Mouse (Mus musculus) heart, adult 11 months (tissue): ENCODE data around the gene Gdi2.
"Not testable (repeated sequence)": the region's sequence is repeated elsewhere in the genome, so short reads cannot be mapped to it uniquely, and the experiment has no call there.

ENCODE experiments used
- DNase-seq: peaks from one replicate; pipeline ENCODE4 v3.0.0; 2022

The Gdi2 gene

GRCm38 (mm10) chr13:3537594-3538222 lies at the start of gene Gdi2:
Gene Gdi2 (plus strand): TSS chr13:3538063.
- DNase-seq = peak; percentile 100

DNA sequence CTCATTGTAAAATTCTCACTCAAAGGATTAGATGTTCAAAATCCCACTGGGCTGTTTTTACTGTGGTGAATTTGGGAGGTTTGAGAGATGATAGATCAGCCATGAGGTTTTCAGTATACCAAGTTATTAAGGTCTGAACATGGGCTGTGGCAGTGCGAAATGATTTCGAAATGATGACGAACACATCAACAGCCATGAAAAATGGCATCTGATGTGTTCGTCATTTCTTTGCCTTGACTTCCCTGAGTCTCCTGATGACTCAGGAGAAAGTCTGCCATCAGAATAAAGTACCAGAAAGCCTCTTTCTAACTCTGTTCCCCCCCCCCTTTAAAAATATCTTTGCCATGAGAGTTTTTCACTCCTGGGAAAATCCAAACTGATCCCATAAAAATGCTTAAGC lies 42.3 kb upstream of the Gdi2 start:
- DNase-seq = no peak

DNA sequence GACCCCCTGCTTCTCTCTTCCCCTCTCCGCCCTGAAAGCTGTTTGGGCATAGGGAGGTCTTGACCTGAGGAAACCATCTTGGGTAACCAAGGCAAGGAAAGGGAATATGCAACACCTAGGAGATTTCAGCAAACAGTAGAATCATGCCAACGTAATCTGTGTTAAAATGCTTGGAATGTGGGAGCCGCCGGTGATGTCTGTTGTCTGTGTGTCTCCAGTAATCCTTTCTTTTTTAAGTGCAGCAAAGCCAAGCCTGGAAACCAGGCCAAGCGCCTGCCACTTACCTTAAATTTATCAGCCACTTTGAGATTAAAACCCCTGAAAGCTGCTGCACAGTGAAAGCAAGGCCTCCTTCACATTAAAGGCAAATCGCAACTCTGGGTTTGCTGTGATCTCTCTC lies 36.8 kb upstream of the Gdi2 start:
- DNase-seq = not testable (repeated sequence)

- not testable (repeated sequence) for DNase-seq
Measured at GRCm38 (mm10) chr13:3515351-3515750, 22.5 kb upstream of the Gdi2 start.

DNA sequence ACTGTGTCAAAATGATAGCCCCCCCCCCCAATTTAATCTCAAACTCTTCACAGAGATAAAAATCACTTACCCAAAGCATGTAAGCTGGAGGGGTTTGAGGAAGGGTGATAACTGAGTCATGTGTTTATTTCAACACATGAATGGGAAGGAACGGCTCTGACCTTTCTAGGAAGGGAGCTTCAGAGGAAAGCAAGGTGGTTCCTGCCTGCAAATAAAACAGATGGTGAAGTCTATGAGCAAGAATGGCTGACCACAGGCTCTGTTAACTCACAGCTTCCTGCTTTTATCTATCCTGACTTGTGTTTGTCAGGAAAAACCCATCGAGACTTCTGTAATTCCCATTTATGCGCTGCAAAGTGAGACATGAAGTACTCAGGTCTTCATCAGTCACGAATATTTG lies 18.5 kb upstream of the Gdi2 start:
- peak; percentile 75 for DNase-seq

DNA sequence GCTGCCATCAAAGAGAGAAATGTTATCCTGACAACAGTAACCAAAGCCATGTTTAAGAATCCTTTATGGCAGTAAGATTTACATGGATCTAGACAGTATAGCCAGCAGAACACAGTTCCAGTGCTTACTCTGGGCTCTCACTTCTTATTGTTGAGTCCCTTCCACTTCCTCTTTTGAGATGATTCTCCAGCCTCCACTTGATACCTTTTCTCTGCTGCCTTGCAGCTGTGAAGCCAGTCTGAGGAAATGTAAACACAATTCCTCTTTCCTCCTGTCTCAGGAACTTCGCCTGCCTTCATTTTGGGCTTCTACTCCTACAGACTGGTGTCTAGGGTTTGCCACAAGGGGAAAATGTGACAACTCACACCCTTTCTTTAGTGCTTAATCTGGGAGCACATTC lies 17.9 kb upstream of the Gdi2 start:
- DNase-seq = peak; percentile 77

DNA sequence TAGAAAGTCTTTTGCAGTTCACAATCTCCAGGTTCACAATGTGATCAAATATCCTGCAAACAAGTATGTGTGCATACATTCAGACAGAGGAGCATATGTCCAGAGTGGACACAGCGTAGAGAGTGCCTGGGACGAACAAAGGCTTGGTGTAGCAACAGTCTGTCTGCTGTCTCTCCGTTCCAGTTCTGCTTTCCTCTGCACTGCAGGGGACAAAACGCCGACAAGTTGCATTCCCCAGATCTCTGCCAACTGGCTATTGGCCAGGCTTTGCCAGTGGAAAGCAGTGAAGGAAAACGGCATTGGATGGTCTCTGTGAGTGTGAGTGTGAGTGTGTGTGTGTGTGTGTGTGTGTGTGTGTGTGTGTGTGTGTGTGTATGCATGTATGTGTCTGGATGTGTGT lies 14.4 kb upstream of the Gdi2 start:
- peak; percentile 90 for DNase-seq

- no peak for DNase-seq
Measured at GRCm38 (mm10) chr13:3523946-3524345, 13.9 kb upstream of the Gdi2 start.

DNA sequence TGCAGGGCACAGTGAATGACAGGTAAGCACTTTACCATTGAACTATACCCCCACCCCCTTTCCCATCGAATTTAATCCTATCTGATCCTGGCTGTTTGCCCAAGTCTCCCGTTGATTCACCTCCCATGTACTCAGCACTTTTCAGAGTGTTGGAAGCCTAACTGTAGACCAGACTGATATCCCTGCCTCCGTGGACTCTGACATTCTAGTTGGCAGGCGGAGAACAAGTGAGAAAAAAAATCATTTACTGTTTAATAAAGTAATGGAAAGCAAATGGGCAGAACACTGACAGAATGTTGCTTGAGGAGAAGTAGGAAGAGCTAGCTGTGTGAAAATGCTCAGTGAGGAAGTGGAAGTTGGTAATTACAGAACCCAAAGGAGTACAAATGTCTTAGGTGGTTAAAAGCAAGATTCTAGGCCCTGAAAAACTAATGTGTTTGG lies 12.2 kb upstream of the Gdi2 start:
- DNase-seq = no peak

- peak; percentile 97 for DNase-seq
Measured at GRCm38 (mm10) chr13:3526328-3526727, 11.5 kb upstream of the Gdi2 start.

DNA sequence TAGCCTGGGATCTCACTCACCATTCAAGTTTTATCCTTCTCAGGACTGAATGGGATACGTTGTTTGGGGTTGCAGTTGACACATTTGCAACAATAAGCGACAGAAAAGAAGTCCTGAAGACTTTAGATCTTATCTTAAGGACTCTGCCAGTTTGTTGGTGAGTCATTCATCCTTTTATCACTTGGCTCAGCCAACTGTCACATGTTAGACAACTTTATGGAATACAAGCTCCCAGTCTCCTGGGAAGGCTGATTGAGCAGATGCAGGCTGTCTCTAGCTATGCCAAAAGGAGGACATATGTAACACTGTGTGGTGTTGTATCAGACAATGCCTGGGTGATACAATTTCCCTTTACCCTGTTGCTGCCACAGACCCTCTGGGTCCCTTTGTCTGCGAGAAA lies 7.4 kb upstream of the Gdi2 start:
- DNase-seq = peak; percentile 29

GRCm38 (mm10) chr13:3531176-3531575 lies 6.7 kb upstream of the Gdi2 start:
- DNase-seq = peak; percentile 35

DNA sequence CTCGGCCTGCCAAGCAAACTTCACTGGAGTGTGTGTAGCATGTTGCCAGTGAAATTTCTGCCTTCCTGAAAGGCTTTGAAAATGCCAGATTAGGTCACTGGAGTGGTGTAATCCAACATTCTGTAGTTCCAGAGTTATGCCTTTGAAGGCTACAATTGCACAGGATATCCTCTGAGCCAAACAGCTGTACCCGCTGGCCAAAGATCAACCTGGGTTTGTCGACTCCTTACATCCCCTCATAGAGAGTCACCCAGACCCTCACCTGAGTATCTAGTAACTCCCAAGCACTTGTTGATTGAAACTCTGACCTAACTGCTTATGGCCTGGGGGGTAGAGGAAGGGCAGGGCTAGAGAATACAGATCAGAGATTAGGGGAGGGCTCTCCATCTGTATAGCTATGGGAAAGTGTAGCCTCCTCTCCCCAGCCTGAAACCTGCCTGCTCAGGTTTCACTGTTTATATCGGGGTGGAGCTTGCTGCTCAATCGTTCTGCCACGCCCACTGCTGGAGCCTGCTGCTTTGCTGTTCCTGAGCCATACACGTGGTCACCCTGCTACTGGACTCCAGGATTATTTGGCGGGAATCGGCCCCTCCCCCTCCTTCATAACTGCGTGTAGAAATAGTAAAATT lies 6.1 kb upstream of the Gdi2 start:
- DNase-seq = peak; percentile 89

DNA sequence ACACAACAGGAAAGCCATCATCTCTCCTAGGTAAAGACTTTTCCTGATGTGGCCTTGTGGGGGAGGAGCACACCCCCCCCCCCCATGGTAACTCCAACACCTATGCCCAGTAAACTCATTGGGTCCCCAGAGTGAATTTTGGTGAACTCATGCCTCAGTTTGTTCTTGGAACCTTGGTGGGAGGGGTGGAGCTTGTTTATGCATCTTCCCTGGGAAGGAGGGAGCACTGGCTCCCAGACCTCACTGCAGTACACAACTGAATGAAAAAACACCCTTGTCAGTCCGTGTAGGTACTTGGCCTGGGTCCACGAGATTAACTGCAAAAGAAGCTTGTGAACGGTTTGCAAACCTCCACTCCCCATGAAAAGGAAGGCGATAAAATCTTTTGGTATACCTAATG lies 5.4 kb upstream of the Gdi2 start:
- DNase-seq = peak; percentile 82

DNA sequence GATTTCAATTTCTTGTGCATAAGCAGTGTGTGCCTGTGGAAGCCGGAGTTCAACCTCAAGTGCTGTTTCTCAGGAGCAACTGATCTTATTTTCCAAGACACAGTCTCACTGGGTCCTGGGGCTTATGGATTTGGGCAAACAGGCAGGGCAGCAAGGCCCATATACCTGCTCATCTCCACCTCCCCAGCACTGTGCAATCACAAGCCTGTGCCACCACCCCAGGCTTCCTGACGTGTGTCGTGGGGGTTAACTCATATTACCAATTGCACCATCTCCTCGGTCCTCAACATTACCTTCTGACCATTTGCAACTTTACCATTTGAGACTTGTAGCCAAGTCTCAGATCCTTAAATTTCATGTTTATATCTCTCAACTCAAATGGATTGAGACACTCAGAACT lies 3.7 kb upstream of the Gdi2 start:
- peak; percentile 71 for DNase-seq

DNA sequence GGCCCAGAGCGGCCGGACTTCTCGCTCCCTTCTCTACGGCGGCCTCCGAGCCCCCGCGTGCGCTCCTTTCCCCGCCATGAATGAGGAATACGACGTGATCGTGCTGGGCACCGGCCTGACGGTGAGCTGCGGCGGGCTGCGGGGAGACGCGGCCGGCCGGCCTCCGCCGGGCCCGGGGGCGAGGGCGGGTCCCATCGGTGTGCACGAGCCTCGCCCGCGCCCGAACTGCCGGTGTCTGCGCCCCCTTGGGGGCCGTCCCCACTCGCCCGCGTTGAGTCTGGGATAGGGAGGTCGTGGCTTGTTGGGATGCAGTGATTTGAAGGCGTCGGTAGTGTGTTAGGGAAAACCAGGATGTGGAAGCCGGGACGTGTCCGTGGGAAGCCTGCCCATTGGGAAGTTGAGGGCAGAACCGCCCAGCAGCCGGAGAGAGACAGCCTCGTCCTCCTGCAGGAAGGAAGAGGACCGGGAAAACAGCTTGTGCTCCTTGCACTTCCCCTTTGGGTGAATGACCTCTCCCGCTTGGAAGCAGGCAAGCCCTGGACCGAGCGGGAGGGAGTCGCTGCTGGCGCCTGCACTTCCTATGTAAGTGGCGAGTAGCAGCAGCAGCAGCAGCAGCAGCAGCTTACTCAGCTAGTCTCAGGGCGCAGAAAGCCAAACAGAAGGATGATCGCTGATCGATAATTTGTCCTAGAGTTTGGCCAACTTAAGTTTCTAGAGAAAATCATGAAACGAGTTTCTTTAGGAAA lies 533 bp downstream of the Gdi2 start:
- DNase-seq = peak; percentile 99

- DNase-seq = peak; percentile 83
Measured at GRCm38 (mm10) chr13:3538969-3539562, 1.2 kb downstream of the Gdi2 start.

DNA sequence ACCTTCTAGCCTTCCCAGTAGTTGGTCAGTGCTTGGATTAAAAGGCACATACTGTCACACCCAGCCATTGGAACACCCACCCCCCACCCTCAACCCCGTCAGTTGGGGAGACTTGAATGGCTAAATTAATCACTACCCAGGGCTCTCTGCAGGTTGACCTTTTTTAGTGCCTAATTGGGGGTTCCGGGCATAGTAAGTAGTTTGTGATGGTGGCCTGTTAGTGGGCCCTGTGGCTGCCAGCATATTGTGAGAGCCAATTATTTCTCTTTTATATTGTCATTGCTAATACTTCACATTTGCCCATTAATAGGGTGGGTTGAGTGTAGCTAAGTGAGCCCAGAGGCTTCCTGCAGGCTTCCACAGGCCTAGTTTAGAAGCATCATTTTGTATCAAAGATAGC lies 2.3 kb downstream of the Gdi2 start:
- DNase-seq = peak; percentile 27

DNA sequence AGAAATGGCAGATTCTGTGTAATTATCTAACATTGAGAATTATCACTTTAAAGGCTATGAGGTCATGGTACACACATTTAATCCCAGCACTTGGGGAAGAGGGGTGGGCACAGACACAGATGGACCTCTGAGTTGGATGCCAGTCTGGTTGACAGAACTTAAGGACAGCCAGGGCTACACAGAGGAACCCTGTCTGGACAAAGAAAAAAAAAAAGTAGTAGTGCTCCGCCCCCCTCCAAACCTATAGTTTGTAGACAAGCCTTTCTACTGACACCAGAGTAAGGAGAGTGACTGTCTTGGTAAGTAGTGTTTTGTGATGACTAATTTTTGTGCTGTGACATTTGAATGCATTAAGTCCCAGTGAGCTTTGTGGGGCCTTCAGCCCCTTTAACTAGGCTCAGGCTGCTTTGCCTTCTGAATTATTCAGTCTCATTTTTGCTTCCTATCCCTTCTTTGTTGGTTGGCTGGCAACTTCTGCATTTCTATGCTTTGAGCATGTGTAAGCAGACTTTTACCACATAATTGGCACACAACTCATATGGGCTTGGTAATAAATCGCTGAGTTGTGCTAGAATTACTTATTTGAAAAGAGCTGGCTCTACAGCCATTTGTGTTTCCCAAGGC lies 3.4 kb downstream of the Gdi2 start:
- peak; percentile 87 for DNase-seq

DNA sequence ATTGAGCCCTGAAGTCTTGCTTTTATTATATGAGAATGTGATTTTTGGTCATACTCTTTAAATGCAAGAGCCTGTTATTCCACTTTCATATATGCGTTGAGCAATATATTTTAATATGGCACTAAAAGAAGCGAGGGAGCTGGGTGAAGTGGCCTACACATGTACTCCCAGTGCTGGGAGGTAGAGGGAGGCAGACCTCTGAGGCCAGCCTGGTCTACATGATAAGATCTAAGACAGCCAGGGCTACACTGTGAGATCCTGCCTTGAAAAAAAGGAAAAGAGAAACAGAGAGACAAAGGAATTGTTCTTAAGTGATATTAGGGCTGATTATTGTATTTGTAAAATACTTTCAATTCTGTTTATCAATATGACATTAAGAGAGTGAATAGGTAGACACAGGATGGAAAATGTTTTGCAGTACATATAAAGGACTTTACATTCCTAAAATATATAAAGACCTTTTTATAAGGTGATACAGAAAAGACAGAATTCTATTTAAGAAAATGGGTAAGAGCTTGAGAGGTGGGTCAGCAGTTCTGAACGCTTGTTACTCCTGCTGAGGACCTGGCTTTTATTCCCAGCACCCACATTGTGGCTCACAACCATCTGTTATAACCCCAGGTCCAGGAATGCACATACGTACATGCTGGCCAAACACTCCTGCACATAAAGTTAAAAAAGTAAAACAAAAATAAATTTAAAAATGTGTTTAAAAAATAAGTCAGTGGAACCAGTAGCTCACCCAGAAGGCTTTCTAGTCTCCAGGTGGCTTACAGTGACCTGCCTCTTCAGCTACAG lies 6.4 kb downstream of the Gdi2 start:
- DNase-seq = peak; percentile 44

- no peak for DNase-seq
Measured at GRCm38 (mm10) chr13:3544925-3545324, 7.1 kb downstream of the Gdi2 start.

DNA sequence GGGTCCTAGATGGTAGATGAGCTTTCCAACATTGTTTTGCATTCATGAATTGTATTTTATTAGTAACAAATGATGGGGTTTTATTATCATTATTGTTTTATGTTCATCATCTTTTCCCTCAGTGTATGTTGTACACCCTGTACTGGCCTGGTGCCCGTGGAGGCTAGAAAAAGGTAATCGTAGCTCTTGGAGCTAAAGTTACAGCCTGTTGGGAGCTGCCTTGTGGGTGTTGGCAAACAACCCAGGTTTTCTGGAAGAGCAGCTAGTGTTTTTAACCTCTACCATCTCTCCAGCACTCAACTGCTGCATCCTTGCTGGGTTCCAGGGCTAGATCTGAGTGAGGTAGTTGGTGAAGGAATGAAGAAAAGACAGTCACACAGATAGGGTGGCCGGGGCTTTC lies 9.5 kb downstream of the Gdi2 start:
- DNase-seq = peak; percentile 94
